Mouse (Mus musculus): Measurements from ENCODE around the gene Usp30.

DNA sequence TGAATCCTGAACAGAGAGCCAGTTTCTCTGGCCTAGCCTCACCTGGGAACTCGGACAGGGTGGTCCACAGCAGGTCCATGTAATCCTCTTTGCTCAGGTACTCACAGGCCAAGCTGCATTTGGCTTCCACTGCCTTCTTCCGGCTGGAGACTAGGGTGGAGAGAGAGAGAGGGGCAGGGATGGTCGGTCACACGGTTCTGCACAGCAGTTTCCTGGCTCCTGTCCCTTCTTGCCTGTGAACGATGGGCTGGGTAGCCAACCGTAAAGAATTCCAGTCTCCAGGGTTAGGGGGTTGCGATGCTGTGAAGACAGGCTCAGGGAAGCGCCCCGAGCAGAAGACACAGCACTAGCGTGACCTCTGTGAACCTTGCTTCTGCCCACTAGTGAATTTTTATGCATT, 30.1 kb upstream of the Usp30 start:
- TF ChIP-seq CTCF (conservative IDR thresholded peaks at IDR 0.05; ENCODE audit: low read length) (no peak), NANOG (IDR thresholded peaks at IDR 0.05; ENCODE audit: borderline replicate concordance, low read length) (no peak)
